Mouse (Mus musculus): ENCODE measurements around the gene Napb. TPM values are rescaled to one million over a fixed set of nuclear protein-coding genes. Genes with fewer than 3 reads are reported as not detected.
A peak's percentile ranks its signal among the peaks of the same experiment; 100 is the strongest.
"Not testable (repeated sequence)": the region's sequence is repeated elsewhere in the genome, so short reads cannot be mapped to it uniquely, and the experiment has no call there.

Napb gene
- total RNA-seq (2021), result 1 to 10 TPM; 3.8 to 4.0 TPM
- long read RNA-seq, experiment 1, partial matches to known transcripts, result 0 of 3 reads
- long read RNA-seq, experiment 1, other reads (novel, unspliced or antisense), result 3 of 3 reads
- long read RNA-seq, experiment 2, full-length matches to known transcripts, result 1 of 5 reads
- long read RNA-seq, experiment 2, partial matches to known transcripts, result 0 of 5 reads
- long read RNA-seq, experiment 2, other reads (novel, unspliced or antisense), result 4 of 5 reads

DNA sequence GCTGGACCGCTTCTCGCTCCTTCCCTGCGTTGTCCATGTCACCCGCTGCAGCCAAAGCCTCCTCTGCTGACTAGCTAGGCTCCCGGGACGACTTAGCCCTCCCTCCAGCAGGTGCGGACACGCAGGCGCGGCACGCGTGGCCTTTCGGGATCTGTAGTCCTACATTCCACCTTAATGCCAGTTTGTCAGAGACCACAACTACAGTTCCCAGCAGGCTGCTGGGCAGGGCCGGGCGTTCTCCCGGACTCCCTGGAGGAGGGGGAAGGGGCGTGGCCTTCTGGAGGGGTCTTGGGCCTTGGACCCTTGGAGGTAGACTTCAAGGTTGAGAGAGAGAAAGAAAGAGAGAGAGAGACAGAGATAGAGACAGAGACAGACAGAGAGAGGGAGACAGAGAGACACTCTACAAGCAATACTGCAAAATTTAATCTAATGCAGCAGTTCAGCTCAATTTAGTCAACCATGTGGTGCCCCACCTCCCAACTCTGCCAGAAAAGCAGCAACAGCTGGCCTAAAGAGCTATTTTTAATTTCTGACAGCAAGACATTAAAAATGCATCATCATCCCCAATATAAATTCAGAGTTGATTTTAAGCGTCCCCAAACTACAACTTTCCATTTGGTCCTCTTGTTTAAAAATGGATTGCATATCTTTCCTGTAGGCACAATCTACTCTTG, at the start of gene Napb:
Gene Napb (minus strand): TSS at position 141 of the 674 bp plus-strand sequence.
- peak; percentile 94 for DNase-seq

DNA sequence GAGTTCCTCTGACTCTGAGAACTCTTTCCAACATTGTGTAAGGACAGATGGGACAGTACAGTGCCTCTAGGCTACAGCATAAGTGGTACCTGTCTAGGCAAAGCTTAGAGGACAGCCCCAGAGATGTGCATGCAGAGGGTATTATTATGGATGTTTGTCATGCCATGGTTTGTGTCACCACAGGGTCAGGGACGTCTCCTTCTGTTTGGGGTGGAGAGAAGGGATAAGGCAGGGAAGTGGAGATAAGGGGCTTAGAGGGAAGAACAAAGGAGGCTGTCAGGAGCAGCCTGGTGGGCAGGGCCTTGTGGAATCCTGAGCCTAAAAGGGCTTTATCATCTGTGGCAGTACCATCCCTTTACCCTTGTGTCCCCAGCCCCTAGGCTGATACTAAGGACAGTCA, 49.4 kb upstream of the Napb start, which contains the start of gene 8030411F24Rik:
Gene 8030411F24Rik (plus strand): TSS at position 301 of the 400 bp plus-strand sequence.
- DNase-seq, result no peak

DNA sequence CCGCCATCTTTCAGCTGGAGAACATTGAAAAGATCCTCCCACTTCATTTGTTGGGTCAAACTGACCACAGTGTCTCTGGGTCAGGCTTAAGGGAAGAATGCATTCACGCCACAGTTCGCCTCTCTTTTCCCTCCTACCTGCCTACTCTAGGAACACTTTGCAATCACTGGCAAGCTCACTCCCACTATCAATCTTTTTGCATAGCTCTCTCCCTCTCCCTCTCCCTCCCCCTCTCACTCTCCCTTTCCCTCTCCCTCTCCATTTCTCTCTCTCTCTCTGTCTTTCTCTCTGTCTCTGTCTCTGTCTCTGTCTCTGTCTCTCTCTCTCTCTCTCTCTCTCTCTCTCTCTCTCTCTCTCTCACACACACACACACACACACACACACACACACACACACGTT, 39.1 kb upstream of the Napb start, which contains the start of gene Cst11:
Gene Cst11 (minus strand): TSS at position 101 of the 400 bp plus-strand sequence.
- DNase-seq, result not testable (repeated sequence)

DNA sequence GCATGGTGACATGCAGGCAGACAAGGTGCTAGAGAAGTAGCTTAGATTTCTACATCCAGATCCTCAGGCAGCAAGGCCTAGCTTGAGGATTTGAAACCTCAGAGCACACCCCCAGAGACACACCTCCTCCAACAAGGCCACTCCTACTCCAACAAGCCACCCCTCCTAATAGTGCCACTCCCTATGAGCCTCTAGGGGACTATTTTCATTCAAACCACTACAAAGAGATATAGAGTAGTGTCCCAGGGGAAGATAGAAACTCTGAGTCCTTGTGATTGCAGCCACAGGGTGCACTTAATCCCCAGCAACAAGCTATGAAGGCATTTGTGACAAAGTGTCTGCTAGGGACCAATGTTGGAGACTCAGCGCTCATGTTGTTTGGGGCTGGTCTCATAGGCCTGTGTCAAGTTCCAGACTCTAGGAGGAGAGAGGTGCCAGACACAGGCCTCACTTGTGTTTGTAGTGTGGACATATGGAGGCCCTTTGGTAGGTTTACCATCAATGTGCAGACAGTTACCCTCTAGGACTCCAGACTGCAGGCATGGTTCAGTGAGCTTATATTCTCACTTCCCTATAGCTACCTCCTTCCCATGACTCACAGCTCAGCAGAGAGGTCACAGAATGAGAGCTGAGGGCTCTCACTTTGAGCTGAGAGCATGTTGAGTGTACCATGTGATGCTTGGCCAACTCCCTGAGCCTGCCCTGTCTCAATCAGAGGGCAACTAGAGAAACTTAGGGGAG, 31.6 kb upstream of the Napb start:
- DNase-seq, result no peak

DNA sequence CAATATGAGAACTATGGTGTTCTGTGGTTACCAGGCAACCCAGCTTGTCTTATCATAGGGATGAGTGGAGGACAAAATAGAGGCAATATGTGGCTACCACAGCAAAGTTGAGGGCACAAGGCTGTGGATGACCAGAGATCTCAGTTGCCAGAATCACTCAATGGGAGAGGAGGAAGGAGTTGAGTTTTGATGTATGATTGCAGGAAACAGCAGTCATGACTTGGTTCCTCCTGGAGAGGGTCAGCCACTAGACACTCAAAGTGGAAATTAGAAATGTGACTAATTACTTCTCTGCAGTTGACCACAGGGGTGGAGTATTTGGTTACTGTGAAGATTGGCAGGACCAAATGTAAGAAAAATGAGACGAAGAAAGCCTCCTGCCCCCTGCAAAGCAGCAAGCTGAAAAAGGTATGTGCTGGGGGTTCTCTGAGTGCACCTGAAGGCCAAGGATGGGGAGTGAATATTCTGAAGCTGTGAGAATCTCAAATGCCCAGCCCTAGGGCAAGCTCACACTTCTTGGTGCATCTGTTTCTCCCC, 22.1 kb upstream of the Napb start:
- no peak for DNase-seq

DNA sequence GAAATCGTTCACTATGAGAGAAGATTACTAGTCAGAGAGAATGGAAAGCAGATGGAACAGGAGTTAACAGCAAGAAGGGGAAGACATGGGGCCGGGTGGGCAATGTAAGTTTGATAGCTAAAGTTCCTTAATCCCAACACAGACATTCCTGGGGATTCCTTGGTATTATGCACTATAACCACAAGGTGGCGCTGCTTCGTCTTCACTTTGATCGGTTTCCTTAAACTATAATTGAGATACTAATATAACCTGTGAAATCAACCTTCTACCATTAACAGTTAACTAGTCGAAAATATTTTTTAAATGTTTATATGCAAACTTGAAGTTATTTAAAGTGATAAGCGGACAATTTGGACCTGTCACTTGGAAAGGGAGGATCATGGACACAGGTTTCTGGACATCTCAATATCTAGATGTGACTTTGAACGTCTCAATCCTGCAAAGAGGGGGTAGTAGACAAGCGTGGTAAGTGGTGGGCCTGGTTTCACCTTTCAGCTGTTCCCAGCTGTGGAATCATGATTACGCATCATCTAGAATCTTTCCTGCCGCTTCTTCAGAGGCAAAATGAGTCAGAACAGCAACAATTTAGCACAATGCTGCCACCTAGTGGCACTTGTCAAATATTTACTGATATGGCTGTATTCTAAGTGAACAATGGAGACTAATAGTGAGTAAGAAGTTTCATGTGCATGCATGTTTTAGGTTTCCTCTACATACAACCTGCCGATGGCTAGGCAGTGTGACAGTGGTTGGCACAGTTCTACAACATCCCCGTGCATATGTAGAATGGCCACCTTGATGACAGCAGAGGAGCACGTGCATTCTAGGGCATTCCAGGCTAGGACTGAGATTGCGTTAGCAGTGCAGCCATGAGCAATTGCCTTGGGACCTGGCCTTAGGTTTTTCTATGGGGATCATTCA, 19.9 kb upstream of the Napb start:
- DNase-seq, result peak; percentile 13

DNA sequence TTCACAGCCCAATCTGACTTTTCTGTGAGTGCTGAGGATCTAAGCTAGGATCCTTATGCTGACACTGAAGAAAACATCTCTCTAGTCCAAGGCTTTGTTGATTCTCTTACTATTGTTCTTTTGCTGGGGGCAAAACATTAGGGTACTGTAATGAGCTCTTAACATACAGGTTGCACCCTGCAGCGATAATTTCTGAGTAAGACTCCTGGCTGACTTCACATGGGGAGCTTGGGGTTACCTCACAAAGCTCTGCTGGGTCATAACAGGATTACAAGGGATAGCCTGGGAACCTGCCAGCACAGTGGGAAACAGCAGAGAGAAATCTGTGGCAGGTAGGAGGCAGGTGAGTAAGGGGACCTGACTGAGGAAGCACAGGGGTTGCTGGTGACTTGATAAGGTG, 17.8 kb upstream of the Napb start, which contains the start of gene Cstl1:
Gene Cstl1 (plus strand): TSS at position 301 of the 400 bp plus-strand sequence.
- no peak for DNase-seq

DNA sequence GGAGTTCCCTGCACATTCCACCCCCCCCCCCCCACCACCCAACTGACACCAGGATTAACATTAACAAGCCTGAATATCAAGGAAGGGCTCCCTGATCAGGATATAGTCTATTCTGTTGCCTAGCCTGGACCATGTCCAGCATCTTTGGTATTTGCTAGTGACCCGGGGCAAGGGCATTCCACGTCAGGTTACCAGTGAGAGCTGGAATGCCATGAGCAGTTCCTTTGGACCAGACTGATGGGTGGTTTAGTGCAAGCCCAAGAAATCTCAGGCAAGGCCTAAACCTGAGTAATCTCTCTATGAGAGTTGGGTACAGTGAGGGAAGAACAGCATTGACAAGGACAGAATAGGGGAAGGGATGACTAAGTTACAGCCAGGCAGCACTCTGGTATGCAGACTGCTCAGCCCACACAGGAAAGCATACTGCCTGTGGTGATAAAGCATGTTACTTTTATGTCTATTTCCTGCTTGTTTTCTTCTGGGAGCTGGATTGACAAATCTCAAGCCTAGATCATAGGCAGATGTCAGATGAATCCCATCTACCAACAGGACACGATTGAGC, 11.7 kb upstream of the Napb start:
- DNase-seq, result no peak

DNA sequence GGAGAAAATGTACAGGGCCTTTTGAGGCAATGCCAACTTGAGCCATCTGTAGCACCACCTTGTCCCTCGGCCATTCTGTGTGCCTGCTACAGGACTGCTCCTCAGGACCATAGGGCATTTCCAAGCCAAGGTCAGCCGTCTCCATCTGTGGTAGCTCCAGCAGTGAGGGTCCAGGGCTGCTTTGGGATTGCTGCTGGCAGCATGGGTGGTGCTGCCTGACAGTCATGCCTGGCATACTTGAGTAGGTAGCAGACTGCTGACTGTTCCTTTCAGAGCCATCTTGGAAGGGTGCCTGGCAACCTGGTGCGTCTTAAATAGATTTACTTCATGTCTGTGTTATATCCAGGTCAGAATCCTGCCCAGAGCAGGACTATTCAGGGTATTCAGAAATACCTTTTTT, 10.7 kb upstream of the Napb start:
- DNase-seq, result peak; percentile 50

DNA sequence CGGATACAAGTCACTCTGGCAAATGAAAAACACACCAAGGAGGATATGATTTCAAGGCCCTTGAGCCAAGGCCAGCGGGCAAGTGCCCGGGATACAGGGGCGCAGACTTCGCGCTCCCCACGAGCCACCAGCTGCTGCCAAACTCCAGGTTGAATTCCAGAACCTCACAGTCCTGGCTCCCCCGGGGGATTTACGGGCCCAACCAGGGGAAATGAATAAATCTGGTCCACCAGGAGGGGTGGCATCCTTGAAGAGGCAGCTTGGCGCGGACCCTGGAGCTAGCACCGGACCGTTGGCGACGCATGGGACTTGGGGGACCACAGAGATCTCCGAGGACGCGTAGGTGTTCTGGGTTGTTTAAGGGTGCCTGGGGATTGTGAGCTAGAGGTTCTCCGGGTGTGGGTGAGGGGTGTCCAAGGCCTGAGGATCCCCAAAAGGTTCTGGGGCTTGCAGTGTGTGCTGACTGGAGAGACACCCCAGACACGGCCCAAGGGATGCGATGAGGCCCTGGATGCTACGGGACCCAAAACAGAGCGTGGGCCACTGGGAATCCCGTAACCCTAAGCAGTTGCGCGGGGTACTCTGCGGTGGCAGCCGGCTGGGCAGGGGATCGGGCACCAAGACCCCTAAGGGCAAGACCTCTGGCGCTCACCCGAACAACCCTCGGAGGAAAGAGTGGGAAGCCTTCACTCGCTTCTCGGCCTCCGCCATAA, 497 bp downstream of the Napb start:
- DNase-seq, result no peak

DNA sequence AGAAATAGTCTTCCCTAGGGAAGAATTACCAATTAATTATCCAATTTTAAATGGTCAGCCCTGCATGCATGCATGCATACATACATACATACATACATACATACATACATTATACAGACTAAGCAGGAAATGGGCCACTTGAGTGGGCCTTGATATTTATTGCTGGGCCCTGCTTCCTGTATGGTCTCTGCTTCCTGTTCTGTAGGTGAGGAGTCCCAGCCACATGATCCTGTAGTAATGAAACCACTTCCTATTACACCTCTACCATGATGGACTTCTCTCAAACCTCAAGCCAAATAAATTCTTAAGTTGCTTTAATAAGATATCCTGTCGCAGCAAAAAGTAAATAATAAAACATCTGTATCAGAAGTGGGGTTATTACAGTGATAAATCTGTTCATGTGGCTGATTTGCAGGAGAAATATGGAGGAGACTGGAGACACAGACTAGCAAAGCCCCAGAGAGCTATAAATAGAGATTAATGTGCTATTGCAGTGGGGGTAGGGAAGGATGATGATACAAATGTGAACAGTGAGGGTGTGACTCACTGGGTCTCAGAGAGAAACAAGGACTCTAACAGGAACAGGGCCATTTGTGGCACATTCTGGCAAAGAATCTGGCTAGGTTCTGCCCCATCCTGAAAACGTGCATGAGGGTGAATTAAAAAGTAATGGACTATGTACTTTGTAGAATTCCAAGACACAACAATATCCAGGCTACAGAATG, 12.8 kb downstream of the Napb start:
- no peak for DNase-seq

DNA sequence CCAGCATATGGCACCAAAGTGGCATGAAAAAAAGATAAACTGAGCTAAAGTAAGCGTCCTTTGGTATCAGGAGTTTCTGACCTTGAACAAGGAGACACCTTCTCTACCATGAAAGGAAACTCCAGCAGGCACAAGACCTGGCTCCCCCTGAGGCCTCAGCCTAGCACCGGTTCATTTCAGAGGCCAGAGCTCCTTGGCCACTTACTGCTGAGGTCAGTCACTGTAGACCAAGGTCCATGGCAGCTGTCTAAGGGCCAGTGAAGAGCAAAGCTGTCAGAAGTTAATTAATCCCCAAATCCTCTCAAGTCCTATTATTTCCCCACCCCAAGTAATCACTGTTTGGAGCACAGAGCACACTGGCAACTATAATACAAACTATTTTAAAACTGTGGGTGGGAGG, 15.2 kb downstream of the Napb start:
- DNase-seq, result no peak

DNA sequence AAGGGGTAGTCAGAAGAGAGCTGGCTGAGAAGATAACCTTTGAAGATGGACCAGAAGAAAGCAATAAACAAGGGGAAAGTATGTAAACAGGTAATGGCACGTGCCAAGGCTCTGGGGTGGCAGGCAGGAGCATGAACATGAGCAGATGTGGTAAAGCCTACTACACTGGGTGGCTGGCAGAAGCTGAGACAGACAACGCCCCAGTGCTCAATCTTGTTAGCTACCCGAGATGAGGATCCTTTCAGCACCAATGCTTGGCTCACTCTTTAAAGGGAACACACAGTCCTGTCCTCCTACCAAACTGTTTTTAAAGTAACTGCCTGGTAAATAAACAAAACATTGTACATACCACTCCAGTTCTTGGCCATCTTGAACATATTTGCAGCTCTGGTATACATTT, 19.9 kb downstream of the Napb start:
- peak; percentile 25 for DNase-seq

DNA sequence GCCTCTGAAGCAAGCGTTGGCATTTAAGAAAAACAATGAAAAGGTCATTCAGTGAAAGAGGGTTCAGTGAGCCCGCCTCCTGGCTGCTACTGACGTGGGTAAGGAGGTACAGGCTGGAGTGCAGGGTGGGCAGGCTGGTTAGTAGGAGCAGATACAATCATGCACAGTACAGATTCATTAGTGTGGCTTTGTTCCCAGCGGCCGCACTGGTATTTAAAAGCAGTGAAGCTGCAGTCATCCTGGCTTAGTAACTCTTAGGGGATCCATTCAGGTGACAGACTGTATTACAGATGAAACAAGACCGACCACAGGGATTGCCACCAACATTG, 25.1 kb downstream of the Napb start:
- DNase-seq, result no peak

DNA sequence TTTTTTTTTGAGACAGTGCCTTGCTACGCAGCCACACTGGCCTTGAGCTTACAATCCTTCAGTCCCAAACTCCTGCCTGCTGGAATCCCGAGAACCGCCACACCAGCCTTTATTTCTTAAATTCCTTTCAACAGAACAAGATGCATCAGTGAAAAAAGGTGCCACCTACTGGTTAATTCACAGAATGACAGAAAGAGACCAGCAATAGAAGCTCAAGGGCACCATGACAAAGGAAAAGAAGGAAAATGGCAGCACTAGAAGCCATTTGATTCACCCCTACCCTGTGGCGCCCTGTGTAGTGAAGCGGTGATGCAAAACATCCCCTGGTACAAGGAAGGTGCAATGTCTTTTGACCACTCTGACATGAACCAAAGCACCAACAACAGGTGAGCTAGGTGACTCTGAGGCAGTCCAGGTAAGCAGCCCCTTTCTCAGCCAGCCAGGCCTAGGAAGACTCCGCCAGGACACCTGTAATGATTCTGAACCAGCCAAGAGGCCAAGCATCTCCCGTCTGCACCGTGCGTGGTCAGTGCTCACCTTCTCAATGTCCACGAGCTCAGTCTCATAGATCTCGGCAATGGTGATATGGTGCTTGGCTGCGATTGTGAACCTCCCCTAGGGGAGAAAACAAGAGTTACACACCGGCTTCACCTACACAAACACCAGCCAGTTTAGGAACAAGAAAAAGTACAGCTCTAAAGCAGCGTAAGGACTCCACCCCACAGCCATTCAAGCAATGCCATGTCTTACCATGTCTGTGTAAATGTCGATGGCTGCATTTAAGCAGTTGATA, 25.7 kb downstream of the Napb start:
- DNase-seq, result no peak

DNA sequence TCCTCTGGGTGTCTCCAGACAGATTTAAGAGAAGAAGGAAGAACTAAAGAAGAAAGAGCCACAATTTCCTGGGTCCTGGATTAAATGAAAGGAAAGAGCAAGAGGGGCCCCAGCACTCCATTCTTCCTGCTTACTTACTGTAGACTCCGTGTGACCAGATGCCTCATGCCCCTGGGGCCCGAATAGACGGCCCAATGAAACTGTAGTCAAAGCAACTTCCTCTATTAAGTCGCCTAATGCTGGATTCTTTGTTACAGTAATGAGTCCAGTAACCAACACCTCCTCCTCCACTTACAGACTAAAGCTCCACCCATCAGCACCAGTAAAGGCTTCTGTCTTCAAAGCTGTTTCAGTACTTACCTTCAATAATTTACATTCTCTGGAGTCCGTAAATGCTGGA, 33.7 kb downstream of the Napb start:
- no peak for DNase-seq

DNA sequence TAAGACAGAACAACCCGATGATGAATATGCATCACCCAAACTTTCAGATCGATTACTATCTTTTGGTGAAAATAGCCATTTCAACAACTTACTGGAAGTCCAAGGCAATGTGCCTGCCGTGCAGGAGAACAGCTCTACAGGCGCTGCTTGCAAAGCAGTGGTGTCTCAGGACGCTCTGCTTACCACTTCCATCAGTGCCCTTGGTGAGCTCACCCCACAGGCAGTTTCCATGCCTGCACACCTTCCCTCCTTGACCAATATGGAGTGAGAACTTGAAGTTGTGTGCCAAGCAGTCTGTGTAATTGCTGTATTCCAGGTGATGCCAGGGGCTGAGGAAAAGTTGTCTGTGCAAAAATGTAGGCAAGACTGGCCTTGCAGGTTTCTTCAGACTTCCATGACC, 41.5 kb downstream of the Napb start:
- no peak for DNase-seq

DNA sequence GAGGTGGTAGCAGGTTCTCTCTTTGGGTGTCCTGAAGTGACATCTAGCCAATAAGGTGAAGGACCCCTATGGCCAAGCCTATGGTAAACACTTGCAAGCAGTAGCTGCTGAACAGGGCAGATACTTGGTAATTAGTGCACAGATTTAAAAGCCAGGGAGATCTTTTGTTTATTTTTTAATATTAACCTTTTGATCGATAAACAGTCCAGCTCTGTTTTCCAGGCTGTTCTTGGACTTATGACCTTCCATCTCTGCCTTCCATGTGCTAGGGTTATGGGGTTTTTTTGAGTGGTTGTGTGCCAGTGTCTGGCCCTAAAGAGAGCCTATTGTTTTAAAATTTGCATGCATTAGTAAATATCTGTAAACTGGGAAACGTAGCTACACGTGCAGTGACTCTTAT, 42.0 kb downstream of the Napb start:
- DNase-seq, result no peak

DNA sequence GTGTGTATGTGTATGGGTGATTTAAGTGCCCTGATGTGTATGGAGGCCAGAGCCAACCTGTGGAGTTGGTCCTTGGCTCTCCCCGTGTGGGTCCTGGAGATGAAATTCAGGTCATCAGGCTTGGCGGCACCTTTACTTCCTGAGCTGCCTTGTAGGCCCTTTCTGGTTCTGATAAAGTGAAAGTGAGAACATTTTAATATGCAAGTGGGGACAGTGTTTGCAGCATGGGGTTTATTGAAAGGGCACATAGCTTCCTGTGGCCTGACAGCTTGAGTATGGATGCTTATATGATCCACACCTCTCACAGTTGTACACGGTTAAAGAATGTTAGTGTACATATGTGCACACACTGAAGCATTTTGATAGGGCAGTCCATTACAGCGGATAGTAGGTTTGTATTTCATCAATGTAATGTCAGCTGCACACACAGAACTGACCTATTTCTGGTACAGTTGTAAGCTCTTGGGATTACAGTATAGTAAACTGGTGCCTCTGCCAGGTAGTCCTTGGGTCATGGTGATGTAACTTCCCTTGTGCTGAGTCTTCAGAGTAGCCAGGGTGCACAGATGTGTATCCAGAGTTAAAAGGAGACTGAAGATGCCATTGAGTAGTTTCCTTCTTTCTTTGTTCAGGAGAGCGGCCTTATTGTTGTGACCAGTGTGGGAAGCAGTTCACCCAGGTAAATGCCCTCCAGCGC, 42.7 kb downstream of the Napb start:
- no peak for DNase-seq
